Mouse (Mus musculus): ENCODE data around the gene Catip. TPM values are rescaled to one million over a fixed set of nuclear protein-coding genes. Genes with fewer than 3 reads are reported as not detected.
A peak's percentile ranks its signal among the peaks of the same experiment; 100 is the strongest.

Gene Catip
- total RNA-seq, 1 experiment from 2014 or later, result 0.15 TPM

DNA sequence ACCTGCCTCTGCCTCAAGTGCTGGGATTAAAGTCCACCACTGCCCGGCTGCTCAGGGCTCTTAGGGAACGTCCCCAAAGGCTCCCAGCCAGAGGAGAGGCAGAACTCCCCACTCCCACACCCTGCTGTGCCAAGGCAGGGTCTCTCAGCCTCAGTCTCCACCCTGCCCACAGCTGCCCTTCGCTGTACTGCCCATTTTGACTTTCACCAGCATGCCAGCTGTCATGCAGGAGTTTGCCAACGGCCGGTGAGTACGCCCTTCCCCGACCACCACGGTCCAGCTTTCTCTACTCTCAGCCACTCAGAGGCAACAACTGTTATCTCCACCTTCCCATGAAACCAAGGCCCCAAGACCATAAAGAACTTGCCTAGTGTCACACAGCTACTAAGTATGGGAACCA lies 22.6 kb downstream of the Catip start:
- DNase-seq, result no peak

DNA sequence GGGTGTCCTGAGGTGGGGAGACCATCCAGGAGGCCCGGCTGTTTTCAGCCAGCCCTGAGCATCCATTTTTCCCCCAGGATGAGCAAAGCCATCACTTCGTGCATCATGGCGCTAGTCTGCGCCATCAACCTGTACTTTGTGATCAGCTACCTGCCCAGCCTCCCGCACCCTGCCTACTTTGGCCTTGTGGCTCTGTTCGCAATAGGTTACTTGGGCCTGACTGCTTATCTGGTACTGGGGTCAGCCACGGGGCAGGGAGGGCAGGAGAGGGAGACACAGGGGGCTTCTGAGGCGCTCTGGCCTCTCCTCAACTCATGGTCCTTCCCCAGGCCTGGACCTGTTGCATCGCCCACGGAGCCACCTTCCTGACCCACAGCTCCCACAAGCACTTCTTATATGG lies 23.2 kb downstream of the Catip start:
- no peak for DNase-seq

DNA sequence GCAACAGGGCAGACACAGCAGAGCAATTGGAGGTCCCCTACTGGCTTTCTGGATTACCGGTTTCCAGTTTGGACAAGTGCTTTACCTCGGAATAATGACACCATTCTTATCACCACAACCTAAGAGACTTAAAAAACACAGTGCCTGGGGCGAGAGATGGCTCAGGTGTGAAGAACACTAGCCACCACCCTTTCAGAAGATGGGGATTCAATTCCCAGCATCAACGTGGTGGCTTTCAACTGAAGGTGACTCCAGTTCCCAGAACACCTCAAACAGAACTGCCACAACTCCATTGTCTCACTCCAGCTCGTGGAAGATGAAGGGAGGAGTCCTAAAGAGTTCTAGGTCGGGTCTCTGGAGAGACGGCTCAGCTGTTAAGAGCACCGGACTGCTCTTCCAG lies 23.6 kb downstream of the Catip start:
- DNase-seq, result no peak

DNA sequence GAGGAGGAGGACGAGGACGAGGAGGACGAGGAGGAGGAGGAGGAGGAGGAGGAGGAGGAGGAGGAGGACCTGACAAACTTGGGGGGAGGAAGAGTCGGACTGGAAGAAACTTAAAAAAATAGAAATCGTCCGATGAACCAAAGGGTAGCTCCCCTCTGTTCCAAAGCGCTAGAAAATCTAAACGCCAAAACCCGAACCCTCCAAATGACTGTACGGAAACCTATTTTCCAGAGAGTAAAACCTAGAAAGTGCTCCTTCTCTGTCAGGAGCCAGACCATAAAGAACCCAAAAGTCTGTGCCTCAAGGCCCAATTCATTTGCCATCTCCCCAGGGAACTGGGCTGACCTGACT lies 24.4 kb downstream of the Catip start:
- DNase-seq, result no peak

DNA sequence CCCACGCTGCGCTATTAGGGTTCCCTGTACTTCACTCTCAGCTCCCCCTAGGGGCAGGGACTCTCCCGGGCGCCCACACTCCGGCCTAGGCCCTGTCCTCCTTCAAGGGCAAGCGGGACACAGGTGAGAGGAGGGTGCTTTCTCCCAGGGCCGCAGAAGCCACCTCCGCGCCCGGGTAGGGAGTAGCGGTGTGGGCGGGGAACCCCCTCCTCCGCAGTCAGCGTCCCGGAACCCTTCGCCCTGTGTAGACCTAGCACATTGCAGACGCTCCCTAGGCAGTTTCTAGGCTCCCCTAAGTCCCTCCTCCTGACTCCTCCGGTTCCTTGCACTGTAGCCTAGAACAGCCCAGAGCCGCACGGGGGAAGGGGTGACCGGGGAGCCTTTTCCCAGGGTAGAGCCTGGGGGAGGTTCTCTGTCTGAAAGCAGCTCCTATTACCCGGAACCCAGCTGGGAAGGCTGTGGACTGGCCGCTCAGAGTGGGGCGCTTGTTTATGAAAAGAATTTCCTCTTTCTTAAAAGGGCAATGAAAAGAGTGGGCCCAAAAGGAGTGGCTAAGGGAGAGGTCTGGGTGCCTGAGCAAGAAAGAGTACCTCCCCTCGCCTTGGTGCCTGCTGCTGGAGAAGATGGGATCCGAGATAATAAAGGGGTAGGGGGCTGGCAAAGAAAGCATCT lies 24.9 kb downstream of the Catip start:
- peak; percentile 97 for DNase-seq

DNA sequence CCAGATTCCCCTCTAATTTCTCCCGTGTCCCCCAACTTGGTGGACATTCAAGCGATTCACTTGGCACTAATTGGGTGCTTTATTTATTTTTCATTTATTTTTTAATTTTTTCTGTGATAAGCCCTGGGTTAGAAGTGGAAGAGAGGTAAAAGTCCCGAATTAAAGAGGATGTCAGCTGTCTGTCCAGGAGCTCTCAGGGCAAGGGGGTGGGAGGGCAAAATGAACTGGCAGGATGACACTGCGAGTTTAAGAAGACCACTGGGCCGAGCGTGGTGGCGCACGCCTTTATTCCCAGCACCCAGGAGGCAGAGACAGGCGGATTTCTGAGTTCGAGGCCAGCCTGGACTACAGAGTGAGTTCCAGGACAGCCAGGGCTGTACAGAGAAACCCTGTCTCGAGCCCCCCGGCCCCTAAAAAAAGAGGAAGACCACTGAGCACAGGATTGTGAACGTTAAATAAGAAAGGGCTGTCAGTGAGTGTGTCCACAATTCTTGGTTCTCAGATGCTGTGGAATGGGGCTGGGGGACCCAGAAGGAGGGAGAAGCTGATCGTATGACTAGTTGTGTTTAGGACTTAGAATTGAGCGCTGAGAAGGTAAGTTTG lies 25.6 kb downstream of the Catip start:
- no peak for DNase-seq

DNA sequence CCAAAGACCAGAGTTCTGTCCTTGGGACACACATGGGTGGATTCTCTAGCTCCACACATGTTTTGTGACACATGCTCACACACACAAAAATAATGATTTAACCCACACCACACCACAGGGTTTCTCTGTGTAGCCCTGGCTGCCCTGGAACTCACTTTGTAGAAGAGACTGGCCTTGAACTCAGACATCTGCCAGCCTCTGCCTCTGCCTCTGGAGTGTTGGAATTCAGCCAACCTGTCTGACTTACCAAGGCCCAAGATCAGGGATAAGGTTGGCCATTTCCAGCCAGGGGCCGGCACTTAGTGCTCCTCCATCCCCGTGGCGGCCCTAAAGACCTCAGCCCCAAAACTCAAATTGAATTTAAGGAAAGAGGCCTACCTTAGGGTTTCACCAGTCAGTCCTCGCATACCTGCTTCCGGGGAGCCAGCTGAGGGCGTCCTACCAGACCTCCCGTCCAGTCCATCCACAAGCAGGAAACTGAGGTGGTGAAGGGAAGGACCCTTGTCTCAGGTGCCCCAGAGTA lies 26.6 kb downstream of the Catip start:
- DNase-seq, result peak; percentile 54

DNA sequence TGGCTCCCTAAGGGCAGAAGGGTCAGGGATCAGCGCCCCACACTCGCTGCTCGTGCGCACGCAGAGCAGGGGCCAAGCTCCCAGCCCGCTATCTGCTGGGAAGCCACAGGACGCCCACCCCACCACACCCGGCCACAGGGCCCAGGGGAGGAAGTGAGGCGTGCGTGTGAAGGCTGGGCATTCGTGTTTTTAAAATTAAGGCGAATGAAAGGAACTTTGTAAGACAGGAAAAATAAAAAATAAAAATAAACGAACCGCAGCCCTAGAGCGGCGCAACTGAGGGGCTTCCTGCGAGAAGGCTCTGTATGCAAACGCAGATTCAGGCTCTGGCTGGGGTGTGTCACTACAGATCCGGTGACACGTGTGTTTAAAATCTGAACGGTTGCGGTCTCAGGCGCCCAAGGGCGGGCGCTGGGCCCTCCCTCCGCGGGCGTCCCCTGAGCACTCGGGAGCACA lies 28.0 kb downstream of the Catip start:
- DNase-seq, result peak; percentile 65

DNA sequence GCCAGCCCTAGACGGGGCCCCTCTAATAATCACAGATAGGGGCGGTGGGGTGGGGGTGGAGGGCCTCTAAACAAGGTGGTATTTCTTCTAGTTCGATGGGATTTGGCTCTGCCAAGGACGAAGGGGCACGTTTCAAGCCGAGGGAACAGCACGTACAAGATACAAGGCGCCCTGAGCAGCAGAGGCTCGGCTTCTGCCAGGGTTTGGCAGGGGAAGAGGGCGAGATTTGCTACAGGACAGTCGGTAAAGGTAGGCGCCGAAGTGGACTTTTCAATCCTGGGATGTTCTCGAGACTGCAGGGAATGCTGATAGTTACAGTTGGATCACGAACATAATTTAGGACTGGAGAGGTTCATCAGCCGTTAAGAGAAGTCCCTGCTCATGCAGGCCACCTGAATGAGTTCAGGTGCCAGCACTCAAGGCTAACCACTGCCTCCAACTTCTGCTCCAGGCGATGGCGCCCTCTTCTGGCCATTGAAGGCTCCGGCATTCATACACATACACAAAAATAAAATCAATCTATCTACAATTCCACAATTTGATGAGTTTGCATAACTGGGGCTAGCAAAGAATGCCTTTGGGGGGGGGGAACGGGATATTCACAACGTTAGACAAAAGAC lies 28.5 kb downstream of the Catip start:
- peak; percentile 82 for DNase-seq

DNA sequence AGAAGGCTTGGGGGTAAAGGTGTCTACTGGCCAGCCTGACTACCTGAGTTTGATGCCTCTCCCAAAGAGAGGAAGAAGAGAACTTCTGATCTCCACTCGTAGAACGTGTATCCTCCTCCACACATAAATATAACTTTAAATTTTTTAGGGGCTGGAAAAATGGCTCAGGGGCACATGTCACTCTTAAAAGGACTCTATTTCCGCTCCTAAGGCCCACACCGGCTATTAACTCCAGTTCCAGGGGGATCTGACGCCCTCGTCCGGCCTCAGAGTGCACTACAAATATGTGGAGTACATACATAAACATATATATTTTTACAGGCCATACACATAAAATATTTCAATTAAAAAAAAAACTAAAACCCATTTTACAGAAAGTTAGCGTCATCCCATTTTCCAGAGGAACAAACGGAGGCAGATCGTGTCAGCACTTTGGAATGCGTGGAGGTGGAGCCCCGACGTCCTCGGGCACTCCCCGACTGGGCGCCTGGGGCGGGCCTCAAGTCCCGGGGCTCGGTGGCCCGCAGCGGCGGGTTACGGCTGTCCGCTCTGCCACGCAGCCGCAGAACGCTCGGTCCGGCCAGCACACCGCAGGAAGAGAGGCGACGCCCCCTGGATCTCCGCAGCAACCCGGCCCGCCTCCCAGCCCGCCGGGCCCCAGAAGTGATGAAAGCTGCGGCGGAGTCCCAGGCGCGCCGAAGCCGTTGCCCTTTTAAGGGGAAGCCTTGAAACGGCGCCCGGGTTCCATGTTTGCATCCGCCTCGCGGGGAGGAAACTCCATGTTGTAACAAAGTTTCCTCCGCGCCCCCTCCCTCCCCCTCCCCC lies 29.2 kb downstream of the Catip start, which contains the start of gene Ctdsp1:
Ctdsp1 (plus strand) TSS at position 586 of the 825 bp plus-strand sequence.
- peak; percentile 99 for DNase-seq

DNA sequence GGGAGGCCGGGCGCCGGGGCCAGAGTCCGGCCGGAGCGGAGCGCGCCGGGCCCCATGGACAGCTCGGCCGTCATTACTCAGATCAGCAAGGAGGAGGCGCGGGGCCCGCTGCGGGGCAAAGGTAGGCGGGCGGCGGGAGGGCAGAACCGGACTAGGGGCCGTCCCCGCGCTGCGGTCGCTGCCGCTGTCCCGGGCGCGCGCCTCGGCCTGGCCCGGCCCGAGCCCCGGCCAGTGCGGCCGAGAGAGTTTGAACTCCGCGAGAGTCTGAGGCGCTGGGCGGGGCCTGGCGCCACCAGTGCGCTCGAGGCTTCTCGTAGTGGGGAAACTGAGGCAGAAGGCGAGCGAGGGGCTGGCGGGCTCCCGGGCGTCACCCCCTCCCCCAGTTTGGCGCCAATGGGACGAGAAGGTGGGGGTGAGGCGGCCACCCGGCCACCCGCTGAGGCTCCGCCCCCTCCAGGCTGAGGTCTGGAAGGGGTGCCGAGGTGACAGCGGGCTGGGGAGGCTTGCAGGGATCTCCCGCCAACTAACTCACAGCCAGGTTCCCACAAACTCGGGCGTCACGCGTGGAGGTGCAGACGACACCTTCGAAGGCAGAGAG lies 30.0 kb downstream of the Catip start:
- peak; percentile 90 for DNase-seq

DNA sequence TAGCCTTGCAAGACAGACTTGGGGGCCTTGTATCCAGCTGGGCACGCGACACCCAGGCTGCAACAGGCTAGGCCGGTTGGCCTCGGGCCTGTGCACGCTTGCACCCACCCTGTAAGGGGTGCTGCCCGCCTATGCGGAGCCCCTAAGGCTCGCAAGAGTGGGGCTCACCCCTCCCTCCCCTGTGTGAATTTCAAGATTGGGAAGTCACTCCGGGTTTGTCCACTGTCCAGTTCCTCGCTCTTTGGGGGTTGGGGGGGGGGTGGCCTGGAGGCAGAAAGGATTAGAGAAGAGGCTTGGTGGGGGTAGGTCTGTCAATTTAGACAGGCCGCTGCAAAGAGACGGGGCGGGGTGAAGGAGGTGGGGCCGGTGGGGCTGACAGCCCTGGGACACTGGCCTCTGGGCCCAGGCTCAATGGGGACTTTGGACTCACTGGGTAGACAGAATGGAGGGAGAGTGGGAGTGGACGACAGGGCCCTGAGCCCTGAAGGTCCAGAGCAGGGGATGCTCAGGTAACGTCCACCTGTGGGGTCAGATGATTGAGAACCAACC lies 30.6 kb downstream of the Catip start:
- peak; percentile 63 for DNase-seq

DNA sequence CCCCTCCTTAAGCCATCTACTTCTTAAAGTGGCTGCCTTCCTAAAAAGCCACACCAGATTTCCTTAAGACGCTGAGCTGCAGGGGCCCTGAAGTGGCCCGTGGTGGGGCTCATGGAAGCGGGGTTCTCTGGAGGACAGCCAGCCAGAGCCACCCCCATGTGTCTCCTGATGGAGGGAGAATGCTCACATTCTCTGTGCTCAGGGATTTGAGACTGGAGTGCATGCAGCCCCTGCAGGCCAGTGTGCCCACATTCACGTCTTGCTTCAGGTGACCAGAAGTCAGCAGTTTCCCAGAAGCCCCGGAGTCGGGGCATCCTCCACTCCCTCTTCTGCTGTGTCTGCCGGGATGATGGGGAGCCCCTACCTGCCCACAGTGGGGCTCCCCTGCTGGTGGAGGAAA lies 31.1 kb downstream of the Catip start:
- no peak for DNase-seq

DNA sequence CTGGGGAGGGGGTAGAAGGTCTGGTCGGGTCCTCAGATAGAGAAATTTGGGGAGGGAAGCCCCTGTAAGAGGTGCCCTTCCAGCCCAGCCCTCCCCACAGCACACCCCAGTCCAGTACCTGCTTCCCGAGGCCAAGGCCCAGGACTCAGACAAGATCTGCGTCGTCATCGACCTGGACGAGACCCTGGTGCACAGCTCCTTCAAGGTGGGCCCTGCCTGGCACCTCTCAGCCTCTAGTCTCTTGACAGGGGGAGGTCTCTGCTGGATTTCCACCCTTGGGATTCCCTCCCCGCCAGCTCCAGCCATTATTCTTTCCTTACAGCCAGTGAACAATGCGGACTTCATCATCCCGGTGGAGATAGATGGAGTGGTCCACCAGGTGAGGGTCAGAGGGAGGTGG lies 31.8 kb downstream of the Catip start:
- DNase-seq, result peak; percentile 11

DNA sequence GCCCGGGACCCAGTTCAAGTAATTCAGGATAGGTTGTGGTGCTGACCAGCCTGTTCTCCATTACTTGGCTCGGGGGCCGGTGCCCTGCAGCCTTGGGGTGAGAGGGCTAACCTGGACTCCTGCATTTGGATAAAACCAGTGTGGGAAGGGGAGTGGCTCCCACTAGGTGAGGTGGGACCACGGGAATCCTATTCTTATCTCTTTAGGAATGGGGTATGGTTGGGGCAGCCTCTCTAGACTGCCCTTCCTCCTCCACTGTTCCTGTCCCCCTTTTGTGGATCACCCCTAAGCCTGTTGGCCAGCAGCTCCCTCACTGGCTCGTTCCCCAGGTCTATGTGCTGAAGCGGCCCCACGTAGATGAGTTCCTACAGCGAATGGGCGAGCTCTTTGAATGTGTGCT lies 32.4 kb downstream of the Catip start:
- peak; percentile 11 for DNase-seq

DNA sequence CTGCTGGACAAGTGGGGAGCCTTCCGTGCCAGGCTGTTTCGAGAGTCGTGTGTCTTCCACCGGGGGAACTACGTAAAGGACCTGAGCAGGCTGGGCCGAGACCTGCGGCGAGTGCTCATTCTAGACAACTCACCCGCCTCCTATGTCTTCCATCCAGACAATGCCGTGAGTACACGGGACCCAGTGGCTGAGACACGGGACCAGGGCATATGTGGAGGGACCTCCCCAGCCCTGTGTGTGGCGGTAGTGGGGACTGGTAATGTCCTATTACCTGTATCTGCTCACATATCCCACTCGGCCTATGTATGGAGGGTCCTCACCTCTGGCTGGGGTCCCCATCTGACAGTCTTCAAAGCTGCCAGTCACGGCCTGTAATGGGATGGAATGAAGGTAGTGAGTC lies 33.0 kb downstream of the Catip start:
- no peak for DNase-seq

DNA sequence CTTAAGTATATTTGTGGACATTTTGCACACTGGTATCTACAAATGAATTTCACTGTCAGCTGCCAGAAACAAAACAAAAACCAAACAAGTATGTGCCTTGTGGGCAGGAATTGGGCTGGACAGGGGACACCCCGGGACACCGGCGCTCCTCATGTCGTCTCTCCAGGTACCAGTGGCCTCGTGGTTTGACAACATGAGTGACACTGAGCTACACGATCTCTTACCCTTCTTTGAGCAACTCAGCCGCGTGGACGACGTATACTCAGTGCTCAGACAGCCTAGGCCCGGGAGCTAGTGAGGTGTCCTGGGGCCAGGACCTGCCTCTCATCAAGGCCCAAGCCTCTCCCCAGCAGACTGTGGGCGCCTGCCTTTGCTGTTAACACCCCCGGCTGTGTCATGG lies 33.4 kb downstream of the Catip start:
- no peak for DNase-seq

DNA sequence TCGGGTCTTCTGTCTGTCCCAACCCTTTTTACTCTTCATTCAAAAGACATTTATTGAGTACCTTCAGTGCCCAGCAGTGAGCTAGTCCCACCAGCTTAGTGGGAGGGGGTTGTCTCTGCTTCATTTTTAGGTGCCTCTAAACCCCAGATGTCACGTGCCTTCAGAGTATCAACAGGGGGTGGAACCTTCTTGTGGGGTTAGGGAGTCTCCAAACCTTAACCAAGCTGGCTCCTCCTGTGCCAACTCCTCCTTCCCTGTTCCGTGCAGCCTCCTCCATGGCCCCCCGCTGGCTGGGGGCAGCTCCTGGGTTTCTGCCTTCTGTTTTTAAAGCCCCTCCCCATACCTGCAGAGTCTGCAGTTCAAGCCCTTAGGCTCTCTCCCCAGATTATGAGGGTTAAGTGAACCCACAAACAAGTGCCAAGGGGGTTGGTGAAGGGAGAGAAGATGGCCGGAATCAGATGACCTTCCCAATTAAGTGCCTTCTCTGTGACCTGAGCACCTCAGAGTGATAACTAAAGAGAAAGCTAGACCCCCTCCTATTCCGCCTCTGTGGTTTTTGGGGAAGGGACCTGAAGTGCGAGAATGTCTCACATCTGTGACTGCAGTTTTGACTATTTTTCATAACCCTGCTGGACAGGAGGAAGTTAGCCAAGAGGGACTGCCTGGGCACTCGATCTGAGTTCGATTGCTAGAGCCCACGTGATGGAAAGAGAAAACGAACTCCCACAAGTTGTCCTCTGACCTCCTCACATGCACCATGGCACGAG lies 34.7 kb downstream of the Catip start:
- DNase-seq, result peak; percentile 9

DNA sequence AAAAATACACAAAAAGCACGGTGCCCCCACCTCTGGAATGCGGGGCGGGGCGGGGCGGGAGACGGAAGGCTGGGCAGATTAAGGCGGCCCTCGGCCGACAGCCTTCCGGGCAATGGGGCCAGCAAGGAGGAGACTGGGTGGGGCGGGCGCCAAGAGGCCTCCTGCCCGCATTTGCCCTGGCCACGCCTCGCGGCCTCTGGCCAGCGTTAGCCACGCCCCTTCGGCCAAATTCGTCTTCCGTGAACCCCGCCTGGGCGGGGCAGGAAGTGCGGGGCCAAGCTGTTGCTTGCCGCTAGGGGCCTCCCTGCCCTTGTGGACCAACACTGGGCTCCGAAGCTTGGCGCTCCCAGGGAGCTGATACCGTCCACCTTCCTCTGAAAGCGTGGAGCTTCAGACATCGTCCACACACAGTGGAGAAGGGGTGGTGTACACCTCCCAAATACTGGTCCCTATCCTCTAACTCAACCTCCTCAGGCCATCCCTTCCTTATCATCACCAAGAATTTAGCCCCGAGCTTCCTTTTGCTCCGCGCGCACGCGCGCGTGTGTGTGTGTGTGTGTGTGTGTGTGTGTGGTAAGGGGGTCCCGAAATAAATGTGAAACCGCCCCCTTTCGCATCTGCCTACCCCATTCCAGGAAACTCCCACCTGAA lies 35.5 kb downstream of the Catip start:
- peak; percentile 100 for DNase-seq

DNA sequence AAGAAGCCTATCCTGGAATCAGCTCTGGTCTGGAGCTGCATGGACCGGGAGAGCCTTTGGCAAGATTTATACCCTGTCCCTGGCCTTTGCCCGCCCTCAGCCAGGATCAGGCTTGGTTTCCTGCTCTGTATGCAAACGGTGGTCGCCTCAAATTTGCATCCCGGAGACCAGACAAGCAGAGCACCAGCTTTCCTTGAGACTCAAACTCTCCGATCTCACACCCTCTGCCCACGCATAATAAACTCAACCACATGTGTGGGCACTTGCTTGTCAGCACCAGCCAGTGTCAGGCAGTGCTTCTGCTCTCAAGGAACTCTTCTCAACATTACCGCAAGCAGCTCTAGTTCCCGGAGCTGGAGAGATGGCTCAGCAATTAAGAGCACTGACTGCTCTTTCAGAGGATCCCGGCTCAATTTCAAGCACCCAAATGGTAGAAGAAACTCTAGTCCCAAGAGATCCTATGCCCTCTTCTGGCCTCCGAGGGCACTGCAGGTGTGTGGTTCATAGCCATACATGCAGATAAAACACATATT lies 36.1 kb downstream of the Catip start:
- peak; percentile 85 for DNase-seq
